Mouse (Mus musculus): ENCODE data around the gene Rpl23. TPM values are rescaled to one million over a fixed set of nuclear protein-coding genes. Genes with fewer than 3 reads are reported as not detected.

The Rpl23 gene
- polyA plus RNA-seq, 2 experiments: 484 to 502 TPM

DNA sequence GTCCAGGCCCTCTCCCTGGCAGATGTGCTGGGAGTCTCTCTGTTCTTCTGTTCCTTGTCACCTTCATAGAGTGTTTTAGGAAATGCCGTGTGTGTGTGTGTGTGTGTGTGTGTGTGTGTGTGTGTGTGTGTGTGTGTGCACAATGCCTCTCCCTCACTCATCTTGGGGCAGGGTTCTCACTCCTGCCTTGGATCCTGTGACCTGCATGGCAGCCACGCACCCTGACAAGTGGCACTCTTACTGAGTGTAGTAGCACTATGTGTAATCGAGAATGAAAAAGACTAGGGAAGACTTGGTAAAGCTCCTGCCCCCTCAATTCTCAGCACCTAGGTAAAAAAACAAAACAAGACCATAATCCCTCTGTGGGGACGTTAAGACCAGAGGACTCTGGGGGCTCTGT, 36.9 kb upstream of the Rpl23 start:
- no peaks in the 10 kb centered on the region for H3K36me3 ChIP-seq (replicated peaks; ENCODE audit: control insufficient read depth, insufficient read depth, low read depth)
- no peaks in the 10 kb centered on the region for H3K9me3 ChIP-seq (ENCODE audit: control insufficient read depth, low read length)
- H3K4me3 ChIP-seq (ENCODE audit: insufficient read depth in 1 of 2, low read depth in 2 of 2, low read length in 2 of 2): no peak overlapping the region
- H3K4me1 ChIP-seq (replicated peaks; ENCODE audit: control insufficient read depth in 2 of 2, insufficient read depth in 2 of 2, low read length in 1 of 2): peaks cover 11 to 36% of the 10 kb centered on the region in 2 experiments
- DNase-seq (ENCODE audit: low read depth in 3 of 3, low spot score in 3 of 3) (no peak), ATAC-seq (ENCODE audit: insufficient read depth) (no peak)
- TF ChIP-seq EP300 (IDR thresholded peaks at IDR 0.05; ENCODE audit: low read depth): no peak
- no peak for TF ChIP-seq CTCF (IDR thresholded peaks at IDR 0.05; ENCODE audit: low read depth)
- no peak overlapping the region for H3K9ac ChIP-seq (replicated peaks)
- WGBS (ENCODE audit: insufficient replicate concordance): 62% methylated on average over 4 of the region's 4 CpGs
- no peak overlapping the region for H3K4me2 ChIP-seq (ENCODE audit: low read depth)
- H3K27me3 ChIP-seq (ENCODE audit: control insufficient read depth, insufficient read depth, low read length): no peaks in the 10 kb centered on the region
- no peak overlapping the region for H3K27ac ChIP-seq

DNA sequence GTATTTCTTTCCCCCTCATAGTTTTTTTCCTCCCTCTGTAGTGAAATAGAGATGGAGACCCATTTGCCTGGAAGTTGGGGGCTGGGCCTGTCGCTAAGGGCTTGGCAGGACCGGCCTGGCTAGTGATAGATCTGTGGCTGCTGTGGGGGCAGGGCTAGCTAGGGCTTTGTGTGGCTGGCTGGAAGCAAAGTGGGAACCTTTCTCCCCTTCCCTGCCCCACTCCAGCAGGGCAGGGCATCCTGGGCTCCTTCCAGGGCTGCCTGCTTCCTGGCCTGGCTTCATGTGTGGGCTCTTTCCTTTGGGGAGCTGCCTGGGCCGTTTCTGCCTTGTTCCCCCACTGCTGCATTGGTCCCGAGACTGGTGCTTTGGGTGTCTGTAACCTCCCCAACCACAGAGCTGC, 36.3 kb upstream of the Rpl23 start:
- ATAC-seq (ENCODE audit: insufficient read depth) (no peak), DNase-seq (ENCODE audit: low read depth in 3 of 3, low spot score in 3 of 3) (no peak)
- Histone ChIP-seq H3K4me3 (ENCODE audit: insufficient read depth in 1 of 2, low read depth in 2 of 2, low read length in 2 of 2) (no peak overlapping the region), H3K4me1 (replicated peaks; ENCODE audit: control insufficient read depth in 2 of 2, insufficient read depth in 2 of 2, low read length in 1 of 2) (peaks cover 11 to 36% of the 10 kb centered on the region in 2 experiments), H3K9me3 (ENCODE audit: control insufficient read depth, low read length) (no peaks in the 10 kb centered on the region), H3K4me2 (ENCODE audit: low read depth) (no peak overlapping the region), H3K27ac (no peak overlapping the region), H3K9ac (replicated peaks) (no peak overlapping the region), H3K27me3 (ENCODE audit: control insufficient read depth, insufficient read depth, low read length) (no peaks in the 10 kb centered on the region), H3K36me3 (replicated peaks; ENCODE audit: control insufficient read depth, insufficient read depth, low read depth) (no peaks in the 10 kb centered on the region)
- TF ChIP-seq CTCF (IDR thresholded peaks at IDR 0.05; ENCODE audit: low read depth) (no peak), EP300 (IDR thresholded peaks at IDR 0.05; ENCODE audit: low read depth) (no peak)
- WGBS (ENCODE audit: insufficient replicate concordance): 19% methylated on average over 4 of the region's 4 CpGs

DNA sequence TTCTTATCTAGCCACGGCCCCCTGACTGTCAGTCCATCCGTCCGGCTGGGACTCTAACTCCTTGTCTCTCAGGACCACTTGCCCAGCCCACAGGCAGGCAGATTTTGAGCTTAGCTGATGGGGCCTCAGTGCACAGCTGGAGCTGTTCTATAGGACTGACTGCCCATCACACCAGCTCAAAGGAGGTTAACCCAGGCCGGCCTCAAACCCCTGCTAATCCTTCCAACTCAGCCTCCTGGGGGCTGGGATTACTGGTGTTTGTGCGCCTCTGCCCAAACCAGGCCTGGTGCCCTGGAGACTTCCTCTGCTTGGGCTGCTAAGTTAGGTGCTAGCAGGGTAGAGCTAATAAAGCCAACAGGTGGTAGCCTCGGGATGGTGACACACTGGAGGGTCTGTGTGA, 35.8 kb upstream of the Rpl23 start:
- Histone ChIP-seq H3K4me2 (ENCODE audit: low read depth) (no peak overlapping the region), H3K27ac (no peak overlapping the region), H3K4me1 (replicated peaks; ENCODE audit: control insufficient read depth in 2 of 2, insufficient read depth in 2 of 2, low read length in 1 of 2) (peaks cover 11 to 36% of the 10 kb centered on the region in 2 experiments), H3K9ac (replicated peaks) (no peak overlapping the region), H3K9me3 (ENCODE audit: control insufficient read depth, low read length) (no peaks in the 10 kb centered on the region), H3K36me3 (replicated peaks; ENCODE audit: control insufficient read depth, insufficient read depth, low read depth) (no peaks in the 10 kb centered on the region), H3K4me3 (ENCODE audit: insufficient read depth in 1 of 2, low read depth in 2 of 2, low read length in 2 of 2) (no peak overlapping the region), H3K27me3 (ENCODE audit: control insufficient read depth, insufficient read depth, low read length) (no peaks in the 10 kb centered on the region)
- WGBS (ENCODE audit: insufficient replicate concordance): 29% methylated on average over 6 of the region's 6 CpGs
- TF ChIP-seq CTCF (IDR thresholded peaks at IDR 0.05; ENCODE audit: low read depth) (no peak), EP300 (IDR thresholded peaks at IDR 0.05; ENCODE audit: low read depth) (no peak)
- no peak for ATAC-seq (ENCODE audit: insufficient read depth)
- no peak for DNase-seq (ENCODE audit: low read depth in 3 of 3, low spot score in 3 of 3)

- no peak overlapping the region for H3K4me3 ChIP-seq (ENCODE audit: insufficient read depth in 1 of 2, low read depth in 2 of 2, low read length in 2 of 2)
- H3K36me3 ChIP-seq (replicated peaks; ENCODE audit: control insufficient read depth, insufficient read depth, low read depth): no peaks in the 10 kb centered on the region
- no peaks in the 10 kb centered on the region for H3K27me3 ChIP-seq (ENCODE audit: control insufficient read depth, insufficient read depth, low read length)
- peak overlapping the region; percentile 27; the same call in 1 of the 2 replicates for H3K9ac ChIP-seq (replicated peaks)
- H3K9me3 ChIP-seq (ENCODE audit: control insufficient read depth, low read length): no peaks in the 10 kb centered on the region
- H3K4me1 ChIP-seq (replicated peaks; ENCODE audit: control insufficient read depth in 2 of 2, insufficient read depth in 2 of 2, low read length in 1 of 2): peaks cover 11 to 36% of the 10 kb centered on the region in 2 experiments
- 3% methylated on average over 5 of the region's 5 CpGs for WGBS (ENCODE audit: insufficient replicate concordance)
- TF ChIP-seq CTCF (IDR thresholded peaks at IDR 0.05; ENCODE audit: low read depth) (no peak), EP300 (IDR thresholded peaks at IDR 0.05; ENCODE audit: low read depth) (no peak)
- ATAC-seq (ENCODE audit: insufficient read depth) (peak; percentile 55; the same call in 1 of the 2 replicates), DNase-seq (ENCODE audit: low read depth in 3 of 3, low spot score in 3 of 3) (no peak)
- no peak overlapping the region for H3K27ac ChIP-seq
- peak overlapping the region; percentile 15; the same call in 1 of the 2 replicates for H3K4me2 ChIP-seq (ENCODE audit: low read depth)
Observed at GRCm38 (mm10) chr11:97817379-97817778, 35.1 kb upstream of the Rpl23 start.

DNA sequence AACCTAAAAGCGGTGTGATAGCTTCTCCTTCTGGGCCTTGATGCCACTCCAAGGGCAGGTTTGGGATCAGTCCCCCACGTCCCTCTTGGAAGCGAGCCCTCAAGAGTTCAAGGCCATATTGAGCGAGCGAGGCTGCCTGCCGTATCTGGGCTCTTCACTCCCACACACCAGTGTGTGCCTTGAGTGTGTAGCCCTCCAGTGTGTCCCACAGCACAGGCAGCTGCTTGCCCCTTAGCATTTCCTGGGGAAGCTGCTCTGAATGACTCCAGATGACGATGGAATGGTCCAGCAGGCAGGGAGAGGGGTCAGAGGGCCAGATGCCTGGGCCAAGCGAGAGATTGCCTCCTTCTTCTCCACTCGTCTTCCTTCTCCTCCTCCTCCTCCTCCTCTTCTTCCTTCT, 34.7 kb upstream of the Rpl23 start:
- no peak overlapping the region for H3K4me2 ChIP-seq (ENCODE audit: low read depth)

More for the DNA sequence above, 34.7 kb upstream of the Rpl23 start:
- TF ChIP-seq CTCF (IDR thresholded peaks at IDR 0.05; ENCODE audit: low read depth) (no peak), EP300 (IDR thresholded peaks at IDR 0.05; ENCODE audit: low read depth) (no peak)
- ATAC-seq (ENCODE audit: insufficient read depth) (no peak), DNase-seq (ENCODE audit: low read depth in 3 of 3, low spot score in 3 of 3) (no peak)
- H3K27me3 ChIP-seq (ENCODE audit: control insufficient read depth, insufficient read depth, low read length): no peaks in the 10 kb centered on the region
- H3K27ac ChIP-seq: no peak overlapping the region
- H3K36me3 ChIP-seq (replicated peaks; ENCODE audit: control insufficient read depth, insufficient read depth, low read depth): no peaks in the 10 kb centered on the region
- no peaks in the 10 kb centered on the region for H3K9me3 ChIP-seq (ENCODE audit: control insufficient read depth, low read length)
- H3K4me1 ChIP-seq (replicated peaks; ENCODE audit: control insufficient read depth in 2 of 2, insufficient read depth in 2 of 2, low read length in 1 of 2): peaks cover 11 to 36% of the 10 kb centered on the region in 2 experiments
- no peak overlapping the region for H3K4me3 ChIP-seq (ENCODE audit: insufficient read depth in 1 of 2, low read depth in 2 of 2, low read length in 2 of 2)
- 68% methylated on average over 9 of the region's 9 CpGs for WGBS (ENCODE audit: insufficient replicate concordance)
- H3K9ac ChIP-seq (replicated peaks): no peak overlapping the region

Measured in liver, embryonic 14.5 days (tissue).